Mouse (Mus musculus) c-Kit-positive CD71-positive TER-119-positive erythroid progenitor cells, embryonic 14.5 days (primary cell): ENCODE data around the gene Zfp622.
A peak's percentile ranks its signal among the peaks of the same experiment; 100 is the strongest.
"Not testable (repeated sequence)": the region's sequence is repeated elsewhere in the genome, so short reads cannot be mapped to it uniquely, and the experiment has no call there.

Experiments
- DNase-seq: peaks from one replicate; pipeline ENCODE4 v3.0.0-alpha.2; 2013; ENCODE audit warnings: low spot score

The Zfp622 gene

GRCm38 (mm10) chr15:25972758-25973157, 11.4 kb upstream of the Zfp622 start:
- no peak for DNase-seq

GRCm38 (mm10) chr15:25974352-25974751, 9.8 kb upstream of the Zfp622 start:
- no peak for DNase-seq

GRCm38 (mm10) chr15:25975810-25976209, 8.4 kb upstream of the Zfp622 start:
- DNase-seq, result no peak

DNA sequence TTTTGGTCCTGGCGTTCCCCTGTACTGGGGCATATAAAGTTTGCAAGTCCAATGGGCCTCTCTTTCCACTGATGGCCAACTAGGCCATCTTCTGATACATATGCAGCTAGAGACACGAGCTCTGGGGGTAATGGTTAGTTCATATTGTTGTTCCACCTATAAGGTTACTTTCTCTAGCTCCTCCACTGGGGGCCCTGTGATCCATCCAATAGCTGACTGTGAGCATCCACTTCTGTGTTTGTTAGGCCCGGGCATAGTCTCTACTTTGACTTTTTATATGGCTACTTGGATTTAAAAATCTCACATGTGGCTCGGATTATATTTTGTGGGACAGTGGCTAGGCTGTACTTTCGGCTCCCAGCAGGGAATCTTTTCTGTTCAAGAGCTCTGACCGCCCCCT, 552 bp upstream of the Zfp622 start:
- DNase-seq, result not testable (repeated sequence)

- DNase-seq, result peak; percentile 19
Measured at GRCm38 (mm10) chr15:25984734-25985492, 747 bp downstream of the Zfp622 start.

DNA sequence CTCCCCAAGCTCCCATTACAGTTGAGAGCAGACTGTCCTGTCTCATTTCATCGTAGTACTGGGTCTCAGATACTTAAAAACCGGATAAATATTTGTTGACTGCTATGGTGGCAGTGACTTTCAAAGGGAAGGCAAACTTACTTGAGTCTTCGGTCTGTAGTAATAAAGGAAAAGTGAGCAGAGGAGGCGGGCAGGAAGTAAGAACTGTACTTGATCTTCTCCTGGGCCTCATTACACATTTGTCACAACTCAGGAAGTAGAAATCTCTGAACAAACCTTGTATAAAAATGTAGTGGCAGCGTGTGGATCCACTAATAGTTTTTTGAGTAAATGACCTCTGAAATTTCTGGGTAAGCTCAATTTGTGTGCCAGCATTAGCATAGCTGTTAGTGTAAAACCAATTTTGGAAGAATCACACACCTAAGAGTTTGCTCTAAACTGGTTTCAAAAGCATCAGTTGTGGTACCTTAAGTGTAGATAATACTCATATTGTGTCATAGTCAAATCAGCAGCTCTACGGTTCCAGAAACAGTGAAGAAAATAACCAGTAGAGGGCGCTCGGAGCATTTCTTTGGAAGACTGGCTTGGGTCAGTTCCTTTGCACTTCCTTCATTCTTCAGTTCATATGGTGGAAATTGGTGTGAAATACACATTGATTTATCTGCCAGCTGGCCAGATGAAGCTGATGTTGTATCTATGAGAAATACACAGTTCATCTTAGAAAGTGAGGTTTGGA, 9.0 kb downstream of the Zfp622 start:
- peak; percentile 68 for DNase-seq

- DNase-seq, result no peak
Measured at GRCm38 (mm10) chr15:25995521-25995920, 11.4 kb downstream of the Zfp622 start.

- DNase-seq, result not testable (repeated sequence)
Measured at GRCm38 (mm10) chr15:25999545-25999944, 15.4 kb downstream of the Zfp622 start.

GRCm38 (mm10) chr15:26008621-26009020, 24.5 kb downstream of the Zfp622 start:
- DNase-seq, result no peak

GRCm38 (mm10) chr15:26012891-26013290, 28.7 kb downstream of the Zfp622 start:
- DNase-seq, result no peak

GRCm38 (mm10) chr15:26015979-26016665, 32.0 kb downstream of the Zfp622 start:
- DNase-seq, result no peak

DNA sequence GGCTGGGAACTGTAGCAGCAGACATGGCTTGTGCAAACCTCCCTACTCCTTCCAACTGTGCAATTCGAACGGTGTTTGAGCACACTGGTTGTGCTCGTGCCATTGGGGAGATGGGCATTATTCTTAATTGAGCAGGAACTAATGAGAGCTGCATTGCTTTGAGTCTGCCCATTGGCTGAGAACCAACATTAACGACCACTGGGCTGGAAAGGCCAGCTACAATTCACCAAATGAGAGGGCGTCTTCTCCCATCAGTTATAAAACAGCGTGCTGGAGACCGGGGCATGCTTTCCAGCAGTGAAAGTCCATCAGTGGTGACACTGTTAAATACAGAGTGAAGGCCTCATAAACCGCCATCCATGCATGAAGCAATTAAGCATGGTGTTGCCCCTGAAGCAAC, 37.6 kb downstream of the Zfp622 start:
- no peak for DNase-seq

GRCm38 (mm10) chr15:26022636-26023035, 38.5 kb downstream of the Zfp622 start:
- DNase-seq, result no peak

DNA sequence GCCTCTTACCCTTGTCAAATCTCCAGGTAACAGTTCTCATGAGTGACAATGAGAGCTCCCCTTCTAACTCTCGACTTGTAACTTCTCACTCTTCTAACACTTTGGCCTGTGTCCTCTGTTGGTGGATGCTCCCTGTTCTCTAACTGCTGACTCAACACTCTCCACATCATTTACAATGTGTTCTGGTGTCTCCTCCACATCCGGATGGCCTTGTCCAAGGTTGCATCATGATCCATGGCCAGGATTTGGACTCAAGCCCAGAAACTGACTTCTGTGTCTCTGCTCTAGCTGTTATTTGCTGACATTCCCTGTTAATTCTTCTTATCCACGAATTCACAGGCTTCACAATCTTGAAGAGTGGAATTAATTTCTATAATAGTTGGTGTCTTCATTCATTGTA, 47.5 kb downstream of the Zfp622 start:
- DNase-seq, result no peak

GRCm38 (mm10) chr15:26040567-26040966, 56.4 kb downstream of the Zfp622 start:
- no peak for DNase-seq

DNA sequence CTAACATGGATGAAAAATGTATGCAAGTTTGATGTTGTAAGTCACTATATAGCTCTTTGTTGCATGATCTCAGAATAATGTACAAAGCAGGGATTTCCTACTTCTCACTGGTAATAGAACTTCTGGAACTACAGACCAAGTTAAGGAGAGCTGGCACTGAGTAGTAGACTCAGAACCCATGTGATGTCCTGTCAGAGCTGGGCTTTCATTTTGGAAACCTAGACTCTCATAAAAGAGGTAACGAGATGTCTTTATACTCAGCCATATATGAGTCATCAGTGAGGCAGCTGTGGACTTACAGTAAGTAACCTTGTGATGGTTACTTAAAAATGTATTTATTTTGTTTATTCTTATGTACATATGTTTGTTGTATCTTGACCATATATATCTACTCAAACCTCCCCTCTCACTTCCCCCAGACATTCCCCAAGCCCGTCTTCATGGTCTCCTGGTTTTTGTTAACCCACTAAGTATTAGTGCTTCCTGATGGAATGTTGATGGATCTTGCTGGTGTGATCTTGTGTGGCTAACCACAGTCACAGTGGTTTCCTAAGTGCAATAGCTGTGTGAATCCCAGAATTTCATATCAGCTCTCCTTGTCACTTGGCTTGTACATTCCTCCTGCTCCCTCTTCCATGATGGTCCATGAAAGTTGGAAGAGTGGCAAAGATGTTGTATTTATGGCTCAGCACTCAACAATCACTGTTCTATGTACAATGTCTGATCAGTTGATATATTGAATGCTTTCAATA, 57.2 kb downstream of the Zfp622 start:
- DNase-seq, result no peak
